Mouse (Mus musculus) cerebellum, adult 11 months (tissue): ENCODE results near the gene Robo4.

Source experiments
- DNase-seq: peaks from one replicate; pipeline ENCODE4 v3.0.0; 2022

Gene Robo4

GRCm38 (mm10) chr9:37455868-37456267 lies 54.2 kb downstream of the Robo4 start:
- no peak for DNase-seq

GRCm38 (mm10) chr9:37456481-37456910 lies 54.8 kb downstream of the Robo4 start:
- peak; percentile 43 for DNase-seq

- DNase-seq = no peak
These were observed 55.5 kb downstream of the Robo4 start for GRCm38 (mm10) chr9:37457151-37457550.

- no peak for DNase-seq
These were observed 58.0 kb downstream of the Robo4 start for GRCm38 (mm10) chr9:37459665-37460042.

- DNase-seq = peak; percentile 27
These were observed 58.6 kb downstream of the Robo4 start for GRCm38 (mm10) chr9:37460043-37460960.

DNA sequence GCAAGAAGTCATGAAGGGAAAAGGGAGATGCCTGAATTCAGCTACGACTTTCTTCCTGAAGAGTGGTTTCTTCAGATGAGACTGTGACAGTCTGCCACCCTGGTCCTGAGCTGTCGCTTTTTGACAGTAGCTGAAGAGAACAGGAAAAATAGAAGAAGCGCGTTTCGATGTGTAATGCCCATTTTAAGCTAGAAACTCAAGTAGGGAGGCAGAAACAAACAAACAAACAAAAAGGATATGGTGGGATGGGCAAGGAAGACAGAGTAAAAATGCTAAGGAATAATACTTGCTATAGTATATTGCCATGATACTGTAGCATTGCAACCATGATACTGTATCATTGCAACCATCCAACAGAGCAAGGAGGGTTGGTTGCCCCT lies 59.3 kb downstream of the Robo4 start:
- no peak for DNase-seq

DNA sequence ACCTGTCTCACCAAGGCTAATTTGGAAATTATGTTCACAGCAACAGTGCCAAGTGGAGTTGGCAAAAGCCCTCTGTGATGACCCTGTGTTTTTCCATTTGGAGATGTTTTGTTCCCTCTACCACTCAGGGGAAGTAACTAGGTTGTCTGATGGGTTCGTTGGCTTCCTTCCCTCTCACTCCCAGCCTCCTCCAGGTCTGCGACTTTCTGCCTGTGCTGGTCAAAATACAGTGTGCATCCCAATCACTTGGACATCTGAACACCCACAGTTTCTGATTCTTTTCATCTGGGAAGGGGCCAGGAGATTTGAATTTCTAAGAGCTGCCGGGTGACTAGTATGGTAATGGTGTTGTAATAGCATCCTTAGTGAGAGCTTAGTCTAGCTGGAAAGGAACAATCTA lies 59.9 kb downstream of the Robo4 start:
- no peak for DNase-seq

- peak; percentile 42 for DNase-seq
These were observed 61.1 kb downstream of the Robo4 start for GRCm38 (mm10) chr9:37462764-37463163.
